Mouse (Mus musculus) CD8-positive naive resting alpha-beta T cell, adult 2 months (primary cell): ENCODE data around the gene Sap30bp.
A peak's percentile ranks its signal among the peaks of the same experiment; 100 is the strongest.

Experiments
- DNase-seq, 2 experiments: peaks; one replicate each; pipeline ENCODE4 v3.0.0; 2022; ENCODE audit warnings: low read depth in 2 of 2, low spot score in 2 of 2

Sap30bp gene

GRCm38 (mm10) chr11:115904956-115905790 is 27.9 kb upstream of the Sap30bp start:
- DNase-seq = no peak

GRCm38 (mm10) chr11:115906116-115906515 is 27.0 kb upstream of the Sap30bp start:
- DNase-seq = no peak

- no peak for DNase-seq
Observed at GRCm38 (mm10) chr11:115906521-115906920, 26.6 kb upstream of the Sap30bp start.

- no peak for DNase-seq
Observed at GRCm38 (mm10) chr11:115911134-115911561, 21.9 kb upstream of the Sap30bp start.

GRCm38 (mm10) chr11:115911632-115912376 is 21.3 kb upstream of the Sap30bp start, which contains the start of gene Smim6:
Smim6 (plus strand) TSS chr11:115912017.
- no peak for DNase-seq

- DNase-seq = no peak
Observed at GRCm38 (mm10) chr11:115916579-115916978, 16.5 kb upstream of the Sap30bp start.

- DNase-seq = no peak
Observed at GRCm38 (mm10) chr11:115918637-115919036, 14.4 kb upstream of the Sap30bp start.

- DNase-seq = no peak
Observed at GRCm38 (mm10) chr11:115919073-115919472, 14.0 kb upstream of the Sap30bp start.

- peak in 1 of 2 experiments; percentile 20 for DNase-seq
Observed at GRCm38 (mm10) chr11:115920110-115920818, 12.8 kb upstream of the Sap30bp start.

GRCm38 (mm10) chr11:115921986-115922385 is 11.1 kb upstream of the Sap30bp start:
- DNase-seq = no peak

GRCm38 (mm10) chr11:115929031-115929430 is 4.1 kb upstream of the Sap30bp start:
- DNase-seq = no peak

GRCm38 (mm10) chr11:115929818-115930217 is 3.3 kb upstream of the Sap30bp start:
- no peak for DNase-seq

- DNase-seq = no peak
Observed at GRCm38 (mm10) chr11:115931235-115931634, 1.8 kb upstream of the Sap30bp start.

- DNase-seq = no peak
Observed at GRCm38 (mm10) chr11:115933747-115934110, 647 bp downstream of the Sap30bp start.

GRCm38 (mm10) chr11:115939690-115940329 is 6.7 kb downstream of the Sap30bp start:
- DNase-seq = peak; percentile 57 to 71

- no peak for DNase-seq
Observed at GRCm38 (mm10) chr11:115941980-115942379, 8.9 kb downstream of the Sap30bp start.

- no peak for DNase-seq
Observed at GRCm38 (mm10) chr11:115945247-115945646, 12.2 kb downstream of the Sap30bp start.

GRCm38 (mm10) chr11:115946221-115946828 is 13.2 kb downstream of the Sap30bp start:
- no peak for DNase-seq

GRCm38 (mm10) chr11:115948316-115948715 is 15.2 kb downstream of the Sap30bp start:
- no peak for DNase-seq

GRCm38 (mm10) chr11:115950719-115951118 is 17.6 kb downstream of the Sap30bp start:
- no peak for DNase-seq

GRCm38 (mm10) chr11:115954712-115955111 is 21.6 kb downstream of the Sap30bp start:
- DNase-seq = no peak
